Mouse (Mus musculus): ENCODE results near the gene Gdf15.

DNA sequence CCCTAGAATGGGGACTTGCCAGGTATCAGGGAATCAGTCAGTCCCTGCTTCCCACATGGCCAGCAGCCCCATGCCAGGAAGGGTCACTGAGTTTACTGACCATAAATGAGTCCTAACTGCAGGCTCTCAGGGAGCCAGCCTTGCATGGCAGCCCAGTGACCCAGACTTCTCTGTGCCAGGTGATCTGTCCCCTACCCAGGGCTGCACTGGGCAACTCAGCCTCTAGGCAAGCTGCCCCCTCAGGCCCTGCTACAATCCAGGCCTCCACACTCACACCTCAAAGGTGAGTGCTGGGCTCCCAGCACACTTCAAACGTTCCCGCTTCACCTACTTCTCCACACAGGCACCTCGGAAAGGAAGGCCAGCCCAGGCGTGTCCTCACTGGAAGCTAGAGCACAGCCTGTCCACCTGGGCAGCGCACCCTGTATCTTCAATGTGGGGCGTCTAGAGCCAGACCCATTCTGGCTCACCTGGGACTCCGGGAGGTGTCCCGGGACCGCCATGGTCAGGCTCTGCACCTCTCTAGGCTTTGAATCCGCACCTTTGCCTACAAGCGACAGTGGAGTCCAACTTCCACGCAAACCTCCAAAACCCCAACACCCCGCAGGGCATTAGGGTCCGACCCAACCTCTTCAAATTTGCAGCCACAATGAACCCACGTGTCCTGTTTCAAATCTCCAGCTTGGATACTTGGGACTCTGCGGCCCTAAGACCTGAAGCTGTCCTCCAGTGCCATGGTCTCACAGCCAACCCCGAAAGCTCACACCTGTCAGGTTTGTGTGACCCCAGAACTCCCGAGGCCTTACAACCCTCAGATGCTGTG, 25.3 kb downstream of the Gdf15 start:
- no peak for TF ChIP-seq POLR2A (IDR thresholded peaks at IDR 0.05; ENCODE audit: extremely low read depth, insufficient read depth, low read length)
- TF ChIP-seq CTCF (IDR thresholded peaks at IDR 0.05; ENCODE audit: low read depth, low read length), result no peak

Data from liver, adult 2 months (tissue).